Mouse (Mus musculus): Measurements from ENCODE around the gene Foxf1. TPM values are rescaled to one million over a fixed set of nuclear protein-coding genes. Genes with fewer than 3 reads are reported as not detected.
A peak's percentile ranks its signal among the peaks of the same experiment; 100 is the strongest.

Foxf1 gene
- polyA plus RNA-seq, 1 experiment from 2014 or later, result 1.2 TPM

DNA sequence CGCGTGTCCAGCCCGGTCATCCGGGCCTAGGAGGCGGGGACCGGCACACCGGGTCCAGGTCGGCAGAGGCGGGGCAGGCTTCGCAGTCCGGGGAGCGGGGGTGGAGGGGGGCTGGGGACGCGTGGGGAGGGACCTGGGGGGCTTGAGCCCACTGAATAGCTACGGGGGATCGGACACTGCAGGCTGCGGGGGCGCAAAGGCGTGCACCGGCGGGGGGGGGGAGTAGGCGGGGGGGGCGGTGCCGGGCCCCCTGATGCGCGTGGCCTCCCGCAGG lies 313 bp upstream of the Foxf1 start:
- Histone ChIP-seq H3K36me3 (no peaks in the 10 kb centered on the region), H3K9ac (peak overlapping the region; percentile 48), H3K9me3 (no peaks in the 10 kb centered on the region), H3K4me3 (peak overlapping the region; percentile 36), H3K27me3 (peaks cover 100% of the 10 kb centered on the region), H3K27ac (replicated peaks) (no peak overlapping the region; the same call in 1 of the 2 replicates), H3K4me2 (peak overlapping the region; percentile 58), H3K4me1 (replicated peaks) (peaks cover 25% of the 10 kb centered on the region)
- no peak for ATAC-seq (ENCODE audit: low read depth)
- 2% methylated on average over 14 of the region's 27 CpGs for WGBS

- H3K9me3 ChIP-seq, result no peaks in the 10 kb centered on the region
- H3K4me1 ChIP-seq (replicated peaks), result peaks cover 25% of the 10 kb centered on the region
- peak overlapping the region; percentile 36 for H3K4me3 ChIP-seq
- no peaks in the 10 kb centered on the region for H3K36me3 ChIP-seq
- ATAC-seq (ENCODE audit: low read depth), result no peak
- H3K9ac ChIP-seq, result peak overlapping the region; percentile 48; the same call in 1 of the 2 replicates
- H3K27ac ChIP-seq (replicated peaks), result no peak overlapping the region
- 1% methylated on average over 29 of the region's 30 CpGs for WGBS
- peak overlapping the region; percentile 58 for H3K4me2 ChIP-seq
- peaks cover 100% of the 10 kb centered on the region for H3K27me3 ChIP-seq
These were observed 825 bp downstream of the Foxf1 start for GRCm38 (mm10) chr8:121085011-121085410.

DNA sequence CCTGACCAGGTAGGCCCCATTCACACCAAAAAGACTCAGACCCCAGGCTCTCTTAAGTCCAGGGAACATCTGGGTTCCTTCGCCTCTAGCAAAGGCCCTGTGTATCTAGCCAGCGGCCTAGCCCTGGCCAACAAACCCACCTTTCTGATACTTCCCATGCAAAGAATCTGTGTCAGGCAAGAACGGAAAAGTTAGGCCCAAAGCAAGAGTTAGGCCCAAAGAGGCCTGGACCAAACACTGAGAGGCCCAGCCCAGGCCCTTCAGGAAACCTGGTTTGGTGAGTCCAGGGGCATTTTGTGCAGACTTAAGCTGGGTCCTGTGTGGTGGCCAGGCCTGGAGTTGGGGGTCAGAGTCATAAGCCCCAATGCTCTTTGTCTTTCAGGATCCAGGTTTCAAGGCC lies 1.4 kb downstream of the Foxf1 start:
- 28% methylated on average over 3 of the region's 3 CpGs for WGBS
- Histone ChIP-seq H3K36me3 (no peaks in the 10 kb centered on the region), H3K4me1 (replicated peaks) (peaks cover 25% of the 10 kb centered on the region), H3K9ac (0 out of 2 replicates have a peak overlapping the region, but pooled peaks have one; percentile 9), H3K4me2 (peak overlapping the region; percentile 58), H3K9me3 (no peaks in the 10 kb centered on the region), H3K27ac (replicated peaks) (no peak overlapping the region), H3K27me3 (peaks cover 100% of the 10 kb centered on the region), H3K4me3 (peak overlapping the region; percentile 36)
- no peak for ATAC-seq (ENCODE audit: low read depth)

- ATAC-seq (ENCODE audit: low read depth), result no peak
- H3K9me3 ChIP-seq, result no peaks in the 10 kb centered on the region
- peak overlapping the region; percentile 36; the same call in 1 of the 2 replicates for H3K4me3 ChIP-seq
- H3K4me1 ChIP-seq (replicated peaks), result peaks cover 25% of the 10 kb centered on the region
- H3K4me2 ChIP-seq, result peak overlapping the region; percentile 58; the same call in 1 of the 2 replicates
- no peak overlapping the region for H3K9ac ChIP-seq
- H3K27ac ChIP-seq (replicated peaks), result no peak overlapping the region
- 5% methylated on average over 19 of the region's 19 CpGs for WGBS
- no peaks in the 10 kb centered on the region for H3K36me3 ChIP-seq
- H3K27me3 ChIP-seq, result peaks cover 100% of the 10 kb centered on the region
These were observed 2.1 kb downstream of the Foxf1 start for GRCm38 (mm10) chr8:121086004-121086900.

- 4% methylated on average over 8 of the region's 8 CpGs for WGBS
- Histone ChIP-seq H3K36me3 (no peaks in the 10 kb centered on the region), H3K9me3 (no peaks in the 10 kb centered on the region), H3K4me2 (no peak overlapping the region), H3K27me3 (peaks cover 100% of the 10 kb centered on the region), H3K27ac (replicated peaks) (no peak overlapping the region), H3K4me3 (no peak overlapping the region), H3K9ac (no peak overlapping the region), H3K4me1 (replicated peaks) (peaks cover 18% of the 10 kb centered on the region)
- ATAC-seq (ENCODE audit: low read depth), result no peak
These were observed 4.1 kb downstream of the Foxf1 start for GRCm38 (mm10) chr8:121088281-121088680.

DNA sequence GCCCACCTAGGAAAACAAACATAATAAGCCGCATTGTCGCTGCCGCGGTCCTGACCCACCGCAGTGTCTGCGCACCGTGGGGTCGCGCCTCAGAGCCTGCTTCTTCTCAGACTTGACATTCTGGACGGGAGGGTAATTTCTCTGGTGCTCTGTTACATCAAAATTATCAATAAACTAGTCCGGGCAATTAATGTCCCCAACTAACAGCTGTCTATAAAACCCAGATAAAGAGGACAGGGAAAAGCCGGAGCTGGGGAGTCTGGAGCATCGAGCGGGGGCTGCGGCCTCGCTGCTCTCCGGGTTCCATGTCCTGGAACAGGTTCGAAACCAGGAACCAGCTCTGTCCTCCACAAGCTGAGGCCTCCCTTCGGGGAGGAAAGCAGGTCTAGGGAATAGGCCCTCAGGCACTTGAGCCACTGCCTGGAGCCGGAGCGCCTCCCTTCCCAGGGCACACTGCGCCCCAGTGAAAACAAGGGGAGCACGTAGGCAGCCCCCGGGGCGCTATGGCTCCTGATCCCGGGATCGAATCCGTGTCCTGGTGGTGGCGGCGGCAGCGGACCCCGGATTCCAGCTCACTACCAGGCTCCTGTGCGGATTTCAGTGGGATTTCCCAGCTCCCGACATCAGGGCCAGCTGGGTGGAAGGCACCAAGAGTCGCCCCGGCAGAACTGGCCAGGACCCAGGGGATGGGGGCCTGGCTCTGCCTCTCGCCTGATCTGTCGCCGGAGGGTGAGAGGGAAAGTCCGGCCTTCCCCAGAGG lies 4.9 kb downstream of the Foxf1 start:
- Histone ChIP-seq H3K27me3 (peaks cover 100% of the 10 kb centered on the region), H3K9ac (no peak overlapping the region), H3K4me3 (0 out of 2 replicates have a peak overlapping the region, but pooled peaks have one; percentile 0), H3K27ac (replicated peaks) (no peak overlapping the region), H3K4me1 (replicated peaks) (peaks cover 11% of the 10 kb centered on the region), H3K36me3 (no peaks in the 10 kb centered on the region), H3K9me3 (no peaks in the 10 kb centered on the region), H3K4me2 (no peak overlapping the region)
- ATAC-seq (ENCODE audit: low read depth), result no peak
- WGBS, result 2% methylated on average over 40 of the region's 40 CpGs

- peaks cover 98% of the 10 kb centered on the region for H3K27me3 ChIP-seq
- H3K9ac ChIP-seq, result no peak overlapping the region
- H3K4me3 ChIP-seq, result 0 out of 2 replicates have a peak overlapping the region, but pooled peaks have one; percentile 0
- H3K27ac ChIP-seq (replicated peaks), result no peak overlapping the region
- H3K9me3 ChIP-seq, result no peaks in the 10 kb centered on the region
- no peaks in the 10 kb centered on the region for H3K36me3 ChIP-seq
- H3K4me1 ChIP-seq (replicated peaks), result peaks cover 3% of the 10 kb centered on the region
- 4% methylated on average over 32 of the region's 32 CpGs for WGBS
- H3K4me2 ChIP-seq, result no peak overlapping the region
- ATAC-seq (ENCODE audit: low read depth), result no peak
These were observed 5.6 kb downstream of the Foxf1 start for GRCm38 (mm10) chr8:121089631-121090380.

DNA sequence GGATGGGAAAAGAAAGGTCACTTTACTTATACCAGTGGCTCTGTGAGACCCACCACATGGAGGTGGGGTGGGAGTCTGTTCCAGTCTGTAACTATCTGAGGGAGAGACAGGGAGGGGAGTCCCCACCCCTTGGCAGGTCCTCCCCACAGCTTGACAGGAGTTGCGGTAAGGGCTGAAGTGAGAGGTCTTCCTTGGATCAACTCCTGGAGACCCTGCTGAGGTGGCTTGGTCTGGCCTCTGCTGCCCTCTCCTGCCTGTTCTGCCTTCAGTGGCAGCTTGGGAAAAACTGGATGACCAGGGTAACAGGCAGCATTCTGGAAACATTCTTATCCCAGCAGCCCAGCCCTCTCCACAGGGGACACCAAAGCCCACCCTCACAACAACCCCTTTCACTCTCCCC lies 6.5 kb downstream of the Foxf1 start:
- H3K4me3 ChIP-seq, result no peak overlapping the region
- 0% methylated on average over 1 of the region's 1 CpGs for WGBS
- ATAC-seq (ENCODE audit: low read depth), result no peak

DNA sequence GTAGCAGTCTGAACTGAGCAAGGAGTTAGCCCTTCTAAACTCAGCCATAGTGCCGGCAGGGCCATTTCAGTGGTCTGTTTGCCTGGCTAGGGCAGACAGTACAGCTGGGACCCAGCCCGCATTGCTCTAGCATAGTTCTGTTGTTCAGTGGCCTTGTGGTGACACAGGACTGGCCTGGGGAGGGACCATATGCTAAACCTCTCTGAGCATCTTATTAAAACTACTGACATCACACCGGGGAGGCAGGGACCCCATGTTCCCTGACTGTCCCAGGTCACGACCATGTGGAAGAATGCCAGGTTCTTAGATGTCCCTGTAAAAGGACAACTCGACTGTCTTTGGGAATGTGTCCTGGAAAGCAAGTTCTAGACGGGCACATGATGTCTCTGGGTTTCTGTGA lies 8.0 kb downstream of the Foxf1 start:
- ATAC-seq (ENCODE audit: low read depth), result no peak
- WGBS, result 34% methylated on average over 6 of the region's 6 CpGs
- Histone ChIP-seq H3K4me1 (replicated peaks) (no peaks in the 10 kb centered on the region), H3K4me3 (no peak overlapping the region), H3K4me2 (no peak overlapping the region), H3K36me3 (peaks cover 11% of the 10 kb centered on the region), H3K9ac (no peak overlapping the region), H3K27ac (replicated peaks) (no peak overlapping the region), H3K27me3 (peaks cover 75% of the 10 kb centered on the region), H3K9me3 (no peaks in the 10 kb centered on the region)

More for the DNA sequence above, 6.5 kb downstream of the Foxf1 start:
- no peak overlapping the region for H3K27ac ChIP-seq (replicated peaks)
- peaks cover 89% of the 10 kb centered on the region for H3K27me3 ChIP-seq
- H3K9ac ChIP-seq, result no peak overlapping the region
- no peaks in the 10 kb centered on the region for H3K9me3 ChIP-seq
- H3K36me3 ChIP-seq, result no peaks in the 10 kb centered on the region
- no peaks in the 10 kb centered on the region for H3K4me1 ChIP-seq (replicated peaks)
- no peak overlapping the region for H3K4me2 ChIP-seq

DNA sequence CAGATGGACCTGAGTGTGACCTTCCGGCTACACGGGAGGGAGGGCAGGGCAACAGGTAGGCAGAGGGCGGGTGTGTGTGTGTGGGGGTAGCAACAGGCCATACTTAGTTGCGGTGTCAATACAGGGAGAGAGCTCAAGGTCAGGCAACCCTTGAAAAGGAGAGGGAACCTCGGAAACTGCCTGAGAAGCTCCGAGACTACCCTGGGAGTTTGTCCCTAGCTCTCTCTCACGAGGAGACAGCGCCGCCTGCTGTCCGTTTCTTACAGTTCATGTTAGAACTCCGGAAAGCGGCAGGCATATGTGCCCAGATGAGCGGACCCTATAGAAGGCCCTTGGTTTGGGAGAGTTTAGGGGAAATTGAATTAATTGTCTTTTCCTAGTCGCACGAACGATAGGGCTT lies 8.4 kb downstream of the Foxf1 start:
- Histone ChIP-seq H3K9ac (no peak overlapping the region), H3K4me3 (no peak overlapping the region), H3K4me2 (no peak overlapping the region), H3K9me3 (no peaks in the 10 kb centered on the region), H3K36me3 (peaks cover 15% of the 10 kb centered on the region), H3K27me3 (peaks cover 70% of the 10 kb centered on the region), H3K27ac (replicated peaks) (no peak overlapping the region), H3K4me1 (replicated peaks) (no peaks in the 10 kb centered on the region)
- 3% methylated on average over 16 of the region's 16 CpGs for WGBS
- peak; percentile 48 for ATAC-seq (ENCODE audit: low read depth)

DNA sequence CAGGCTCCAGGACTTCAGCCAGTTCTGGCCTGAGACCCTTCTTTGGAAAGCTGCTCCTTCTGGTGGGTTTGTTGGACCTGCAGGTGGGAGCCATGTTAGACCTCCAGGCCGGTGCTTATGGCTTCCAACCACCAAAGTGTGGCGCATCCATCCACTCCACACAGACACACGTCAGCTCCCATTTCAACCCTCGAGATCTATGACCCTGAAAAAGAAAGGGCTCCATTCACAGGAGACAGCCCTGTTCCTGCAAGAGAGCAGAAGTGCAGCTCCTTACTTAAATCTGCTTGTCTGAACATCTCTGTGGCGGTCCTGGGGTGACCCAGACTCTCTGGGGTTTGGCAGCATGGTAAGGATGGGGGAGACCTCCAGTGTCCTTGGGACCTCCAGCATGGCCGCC lies 9.3 kb downstream of the Foxf1 start:
- Histone ChIP-seq H3K9me3 (no peaks in the 10 kb centered on the region), H3K36me3 (peaks cover 24% of the 10 kb centered on the region), H3K9ac (no peak overlapping the region), H3K27ac (replicated peaks) (no peak overlapping the region), H3K27me3 (peaks cover 61% of the 10 kb centered on the region), H3K4me1 (replicated peaks) (no peaks in the 10 kb centered on the region), H3K4me3 (no peak overlapping the region), H3K4me2 (no peak overlapping the region)
- ATAC-seq (ENCODE audit: low read depth), result no peak
- 58% methylated on average over 6 of the region's 6 CpGs for WGBS
